Mouse (Mus musculus): ENCODE results near the gene Mocs1.
"Not testable (repeated sequence)": the region's sequence is repeated elsewhere in the genome, so short reads cannot be mapped to it uniquely, and the experiment has no call there.

The Mocs1 gene

GRCm38 (mm10) chr17:49432071-49432711 is 4.0 kb downstream of the Mocs1 start:
- DNase-seq = peak; percentile 82 to 90

- no peak for DNase-seq
Observed at GRCm38 (mm10) chr17:49433071-49433470, 4.9 kb downstream of the Mocs1 start.

GRCm38 (mm10) chr17:49434236-49434635 is 6.1 kb downstream of the Mocs1 start:
- DNase-seq = no peak

- DNase-seq = no peak
Observed at GRCm38 (mm10) chr17:49435081-49435480, 6.9 kb downstream of the Mocs1 start.

GRCm38 (mm10) chr17:49436631-49437030 is 8.5 kb downstream of the Mocs1 start:
- no peak for DNase-seq

- DNase-seq = not testable (repeated sequence)
Observed at GRCm38 (mm10) chr17:49437306-49437705, 9.1 kb downstream of the Mocs1 start.

- DNase-seq = no peak
Observed at GRCm38 (mm10) chr17:49438822-49439574, 10.8 kb downstream of the Mocs1 start.

- DNase-seq = no peak
Observed at GRCm38 (mm10) chr17:49439706-49440105, 11.5 kb downstream of the Mocs1 start.

- DNase-seq = no peak
Observed at GRCm38 (mm10) chr17:49440331-49441130, 12.4 kb downstream of the Mocs1 start.

GRCm38 (mm10) chr17:49442841-49443240 is 14.7 kb downstream of the Mocs1 start:
- DNase-seq = not testable (repeated sequence)

GRCm38 (mm10) chr17:49448570-49449229 is 20.5 kb downstream of the Mocs1 start:
- peak in 1 of 2 experiments; percentile 28 for DNase-seq

GRCm38 (mm10) chr17:49449230-49449608 is 21.1 kb downstream of the Mocs1 start:
- no peak for DNase-seq

- peak in 1 of 2 experiments; percentile 25 for DNase-seq
Observed at GRCm38 (mm10) chr17:49450922-49451321, 22.8 kb downstream of the Mocs1 start.

GRCm38 (mm10) chr17:49456334-49456733 is 28.2 kb downstream of the Mocs1 start:
- DNase-seq = no peak

- DNase-seq = no peak
Observed at GRCm38 (mm10) chr17:49457833-49458232, 29.7 kb downstream of the Mocs1 start.

GRCm38 (mm10) chr17:49458386-49458785 is 30.2 kb downstream of the Mocs1 start:
- peak; percentile 45 to 64 for DNase-seq

GRCm38 (mm10) chr17:49464884-49465283 is 36.7 kb downstream of the Mocs1 start:
- no peak for DNase-seq

- DNase-seq = peak; percentile 66 to 83
Observed at GRCm38 (mm10) chr17:49468223-49468622, 40.1 kb downstream of the Mocs1 start.

- DNase-seq = peak; percentile 41 to 62
Observed at GRCm38 (mm10) chr17:49472626-49473025, 44.5 kb downstream of the Mocs1 start.

GRCm38 (mm10) chr17:49474051-49474450 is 45.9 kb downstream of the Mocs1 start:
- DNase-seq = no peak

- no peak for DNase-seq
Observed at GRCm38 (mm10) chr17:49475174-49475573, 47.0 kb downstream of the Mocs1 start.

GRCm38 (mm10) chr17:49477370-49477769 is 49.2 kb downstream of the Mocs1 start:
- peak; percentile 60 to 71 for DNase-seq

GRCm38 (mm10) chr17:49481876-49482275 is 53.7 kb downstream of the Mocs1 start:
- DNase-seq = no peak
